Mouse (Mus musculus) G1E-ER4 (cell line): ENCODE measurements around the gene Tfr2. TPM values are rescaled to one million over a fixed set of nuclear protein-coding genes. Genes with fewer than 3 reads are reported as not detected.

Experiments used
- GATA1 ChIP-seq: IDR thresholded peaks from one replicate; pipeline ENCODE4 v1.8.0; 2012; ENCODE audit warnings: low read length, inconsistent platforms
- polyA plus RNA-seq: library from polyadenylated mRNA; stranded (reverse); fragments of >175 nt; gene quantifications from 2 replicates; pipeline ENCODE4 v1.2.3, GENCODE M21; 2012

Gene Tfr2
- polyA plus RNA-seq, 1 experiment: 80.4 TPM

DNA sequence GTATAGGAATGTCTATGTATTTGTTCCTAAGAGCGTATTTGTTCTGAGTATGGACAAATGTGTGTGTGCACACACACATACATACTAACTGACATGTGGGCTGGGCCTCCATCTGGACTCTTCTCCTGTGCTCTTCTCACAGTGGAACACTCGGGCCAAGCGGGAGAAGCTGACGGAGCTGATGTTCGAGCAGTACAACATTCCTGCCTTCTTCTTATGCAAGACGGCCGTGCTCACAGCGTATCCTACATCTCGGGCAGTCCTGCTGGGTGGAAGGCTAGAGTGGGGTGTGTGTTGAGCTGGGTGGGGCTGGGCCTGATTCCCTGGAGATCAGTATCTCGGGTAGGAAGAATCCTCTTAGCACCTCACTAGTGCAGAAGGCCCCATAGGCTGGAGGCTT, 6.7 kb upstream of the Tfr2 start:
- no peak for TF ChIP-seq GATA1

DNA sequence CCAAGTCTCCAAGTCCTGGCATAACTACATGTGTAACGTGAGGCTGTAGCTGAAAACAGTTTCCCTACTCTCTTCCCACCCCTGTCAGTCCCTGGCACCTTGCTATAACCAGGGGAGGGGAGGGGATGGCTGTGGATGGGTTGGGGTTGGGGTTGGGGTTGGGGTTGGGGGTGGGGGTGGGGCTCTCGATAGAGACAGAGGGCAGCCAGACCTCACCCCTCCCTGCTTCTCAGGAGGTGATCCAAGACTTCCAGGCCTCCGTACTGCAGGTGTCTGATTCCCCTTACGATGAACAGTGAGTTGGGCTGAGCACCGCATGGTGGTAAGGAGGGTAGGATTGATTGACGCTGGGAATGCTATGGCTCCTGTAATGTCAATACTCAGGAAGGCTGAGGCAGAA, 3.9 kb upstream of the Tfr2 start:
- no peak for TF ChIP-seq GATA1

DNA sequence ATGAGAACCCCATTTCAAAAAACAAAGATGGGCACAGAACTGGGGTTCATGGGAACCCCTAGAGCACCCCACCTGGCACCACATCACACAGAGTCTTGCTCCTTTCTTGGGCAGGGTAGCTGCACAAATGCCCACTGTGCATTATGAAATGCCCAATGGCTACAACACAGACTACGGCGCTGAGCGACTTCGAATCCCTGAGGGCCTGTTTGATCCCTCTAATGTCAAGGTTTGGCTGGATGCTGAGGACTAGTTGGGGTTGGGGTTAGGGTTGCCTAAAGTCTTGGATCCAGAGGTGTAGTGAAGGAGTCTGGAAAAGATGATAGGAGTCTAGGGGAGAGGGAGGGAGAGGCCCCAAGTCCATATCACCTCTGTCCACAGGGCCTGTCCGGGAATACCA, 3.2 kb upstream of the Tfr2 start:
- no peak for TF ChIP-seq GATA1

GRCm38 (mm10) chr5:137568223-137568798, 1.3 kb upstream of the Tfr2 start:
- no peak for TF ChIP-seq GATA1

- no peak for TF ChIP-seq GATA1
These were observed 609 bp upstream of the Tfr2 start for GRCm38 (mm10) chr5:137569031-137569430.

GRCm38 (mm10) chr5:137570181-137570580, 541 bp downstream of the Tfr2 start:
- TF ChIP-seq GATA1: peak; percentile 48

DNA sequence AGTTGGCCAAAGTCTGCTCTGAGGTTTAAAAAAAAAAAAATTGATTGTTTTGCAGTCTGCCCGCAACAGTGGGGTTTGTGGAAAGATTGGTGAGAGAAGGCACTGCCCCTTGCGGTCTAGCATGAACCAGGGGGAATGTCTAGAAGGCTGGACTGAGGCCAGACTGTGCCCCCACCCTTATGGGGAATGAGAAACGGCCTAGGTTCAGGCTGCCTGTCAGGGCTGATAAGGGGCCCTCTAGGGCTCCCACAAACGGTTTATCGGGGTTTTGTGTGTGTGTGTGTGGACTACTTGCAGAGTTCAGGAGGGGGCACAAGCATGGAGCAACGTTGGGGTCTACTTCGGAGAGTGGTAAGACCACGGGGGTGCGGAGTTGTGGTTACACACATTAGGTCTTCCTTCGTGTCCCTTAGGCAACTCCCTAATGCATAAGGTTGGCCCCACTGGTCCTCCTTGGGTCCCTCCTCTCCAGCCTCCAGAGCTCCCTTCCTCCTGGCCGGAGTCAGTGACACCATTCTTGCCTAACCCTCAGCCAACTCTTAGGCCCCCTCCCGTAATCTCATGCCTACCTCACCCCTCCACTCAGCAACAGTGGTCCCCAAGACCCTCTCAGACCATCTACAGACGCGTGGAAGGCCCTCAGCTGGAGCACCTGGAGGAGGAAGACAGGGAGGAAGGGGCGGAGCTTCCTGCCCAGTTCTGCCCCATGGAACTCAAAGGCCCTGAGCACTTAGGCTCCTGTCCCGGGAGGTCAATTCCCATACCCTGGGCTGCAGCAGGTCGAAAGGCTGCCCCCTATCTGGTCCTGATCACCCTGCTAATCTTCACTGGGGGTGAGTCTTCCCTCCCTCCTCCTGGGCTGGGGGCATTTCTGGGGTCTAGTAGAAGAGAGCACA, 1.3 kb downstream of the Tfr2 start:
- peak; percentile 52 for TF ChIP-seq GATA1

DNA sequence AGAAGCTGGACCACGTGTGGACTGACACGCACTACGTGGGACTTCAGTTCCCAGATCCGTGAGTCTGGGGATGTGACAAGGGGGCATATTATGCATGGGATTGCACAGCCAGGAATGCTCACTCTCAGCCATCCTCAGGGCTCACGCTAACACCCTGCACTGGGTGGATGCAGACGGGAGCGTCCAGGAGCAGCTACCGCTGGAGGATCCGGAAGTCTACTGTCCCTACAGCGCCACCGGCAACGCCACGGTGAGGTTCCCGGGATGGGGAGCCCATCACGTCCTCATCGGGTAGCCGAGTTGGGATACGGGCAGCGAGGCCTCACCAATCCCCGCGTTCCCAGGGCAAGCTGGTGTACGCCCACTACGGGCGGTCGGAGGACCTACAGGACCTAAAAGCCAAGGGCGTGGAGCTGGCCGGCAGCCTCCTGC, 4.8 kb downstream of the Tfr2 start:
- no peak for TF ChIP-seq GATA1

DNA sequence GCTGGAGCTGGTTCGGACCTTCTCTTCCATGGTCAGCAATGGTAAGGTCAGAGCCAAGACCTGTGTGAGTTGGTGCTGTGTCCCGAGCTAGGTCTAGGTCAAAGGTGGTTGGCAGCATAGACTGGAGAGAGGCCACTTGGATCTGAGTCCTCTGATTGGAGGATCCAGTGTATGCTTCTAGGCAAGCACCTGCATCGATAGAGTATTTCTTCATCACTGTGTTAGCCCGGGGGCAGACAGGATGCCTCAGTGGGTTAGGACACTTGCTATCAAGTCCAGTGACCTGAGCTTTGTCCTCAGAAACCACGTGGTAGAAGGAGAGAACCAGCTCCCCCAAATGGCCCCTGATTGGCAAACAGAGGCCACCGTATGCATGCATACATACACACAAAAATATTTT, 10.6 kb downstream of the Tfr2 start:
- TF ChIP-seq GATA1: no peak

- no peak for TF ChIP-seq GATA1
These were observed 13.1 kb downstream of the Tfr2 start for GRCm38 (mm10) chr5:137582702-137583101.

GRCm38 (mm10) chr5:137583670-137584169, 14.1 kb downstream of the Tfr2 start:
- TF ChIP-seq GATA1: no peak

DNA sequence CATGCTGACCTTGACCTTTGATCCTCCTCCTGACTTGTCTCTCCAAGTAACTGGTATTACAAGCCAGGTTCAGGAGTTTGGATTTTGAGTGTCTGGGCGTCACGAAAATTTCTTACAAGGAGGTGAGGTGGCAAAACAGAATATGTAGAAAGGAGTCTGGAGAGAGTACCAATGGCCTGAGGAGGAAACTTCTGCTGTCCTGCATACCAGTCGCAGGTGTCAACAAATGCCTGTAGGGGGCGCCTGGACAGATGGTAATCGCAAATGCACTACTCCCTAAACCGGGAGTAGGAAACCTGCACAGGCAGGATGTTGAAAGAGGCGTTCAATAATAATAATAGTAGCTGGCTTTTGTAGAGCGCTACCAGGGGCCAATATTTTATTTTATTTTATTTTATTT, 15.3 kb downstream of the Tfr2 start:
- no peak for TF ChIP-seq GATA1

GRCm38 (mm10) chr5:137590507-137590906, 20.9 kb downstream of the Tfr2 start:
- TF ChIP-seq GATA1: no peak

DNA sequence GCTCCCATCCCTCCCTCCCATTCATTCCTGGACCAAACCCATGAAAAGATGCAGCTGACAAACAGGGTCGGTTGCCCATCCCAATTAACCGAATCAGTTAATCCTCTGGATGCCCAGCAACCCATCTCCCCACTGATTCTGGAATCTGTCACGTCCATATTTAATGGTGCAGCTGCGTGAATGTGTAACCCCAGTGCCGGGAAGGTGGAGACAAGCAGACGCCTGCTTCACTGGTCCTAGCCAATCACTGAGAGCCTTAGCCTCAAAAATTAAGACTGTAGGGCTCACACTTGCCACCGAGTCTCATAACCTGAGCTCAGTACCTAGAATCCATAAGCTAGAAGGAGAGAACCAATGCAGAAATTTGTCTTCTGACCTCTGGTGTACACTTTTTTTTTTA, 26.3 kb downstream of the Tfr2 start:
- TF ChIP-seq GATA1: no peak

- TF ChIP-seq GATA1: no peak
These were observed 27.1 kb downstream of the Tfr2 start for GRCm38 (mm10) chr5:137596601-137597261.

GRCm38 (mm10) chr5:137597625-137598024, 28.0 kb downstream of the Tfr2 start:
- TF ChIP-seq GATA1: no peak
